Mouse (Mus musculus) kidney, embryonic 16.5 days (tissue): ENCODE data around the gene Cdyl2. TPM values are rescaled to one million over a fixed set of nuclear protein-coding genes. Genes with fewer than 3 reads are reported as not detected.

Experiments
- ATAC-seq: fragments of 200-750 bp; cut with Nextera tagmentation; 2 replicates; pipeline ENCODE4 v1.8.0; 2017; ENCODE audit warnings: moderate TSS enrichment; ENCODE audit not compliant: low FRiP score, low TSS enrichment
- H3K27ac ChIP-seq: fragments of 300-500 bp; sonication (generic); 2 replicates; pipeline ENCODE4 v1.5.1; 2014; ENCODE audit warnings: low read length
- H3K27me3 ChIP-seq: fragments of 300-500 bp; sonication (generic); 2 replicates; pipeline ENCODE4 v1.6.1; 2014; ENCODE audit warnings: low read length, control low read depth, mixed read lengths; ENCODE audit not compliant: insufficient read depth
- H3K36me3 ChIP-seq: fragments of 300-500 bp; sonication (generic); 2 replicates; pipeline ENCODE4 v1.6.1; 2014; ENCODE audit warnings: low read length, control low read depth, mixed read lengths; ENCODE audit not compliant: insufficient read depth
- H3K4me1 ChIP-seq: fragments of 300-500 bp; sonication (generic); 2 replicates; pipeline ENCODE4 v1.6.1; 2014; ENCODE audit warnings: low read length, control low read depth, mixed read lengths; ENCODE audit not compliant: insufficient read depth
- H3K4me2 ChIP-seq: fragments of 300-500 bp; sonication (generic); replicated peaks from 2 replicates; pipeline ENCODE4 v1.6.1; 2014; ENCODE audit warnings: low read depth, low read length
- H3K4me3 ChIP-seq: fragments of 300-500 bp; sonication (generic); 2 replicates; pipeline ENCODE4 v1.5.1; 2014; ENCODE audit warnings: mild to moderate bottlenecking, low read length
- H3K9ac ChIP-seq: fragments of 300-500 bp; sonication (generic); replicated peaks from 2 replicates; pipeline ENCODE4 v1.6.1; 2014; ENCODE audit warnings: low read length
- H3K9me3 ChIP-seq: fragments of 300-500 bp; sonication (generic); 2 replicates; pipeline ENCODE4 v1.6.1; 2016; ENCODE audit warnings: low read length, control low read depth
- WGBS: fragments of 180-500 bp; shearing (Covaris S2); extraction: QIAGEN DNeasy Blood & Tissue Kit; methylation state at CpG from one replicate; pipeline ENCODE4 v1.1.7; 2014; 5-methylcytosine and 5-hydroxymethylcytosine counted together
- polyA plus RNA-seq: library from polyadenylated mRNA; unstranded; fragments of >200 nt; fragmentation: Nextera tagmentation; extraction: Ambion mirVana; gene quantifications from 2 replicates; pipeline ENCODE4 v1.2.1, GENCODE M21; 2015

The Cdyl2 gene
- polyA plus RNA-seq, 1 experiment from 2014 or later, result 9.9 TPM

DNA sequence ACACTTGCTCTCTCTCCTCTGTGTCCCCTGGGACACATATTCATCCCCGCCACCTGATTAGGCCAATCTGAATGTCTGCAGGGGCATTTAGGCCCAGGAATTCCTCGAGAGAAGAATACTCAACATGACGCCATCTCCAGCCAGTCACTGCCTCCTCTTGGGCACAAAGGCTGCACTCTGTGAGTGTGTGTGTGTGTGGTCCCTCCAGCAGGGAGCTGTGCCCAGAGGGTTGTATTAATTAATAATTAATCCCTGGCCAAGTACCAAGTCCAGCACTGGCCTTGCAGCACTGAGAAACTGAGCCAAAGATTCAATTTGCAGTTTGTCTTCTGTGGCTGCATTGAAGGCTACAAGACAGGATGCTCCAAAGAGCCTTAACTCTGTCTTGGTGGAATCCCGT is 79.8 kb downstream of the Cdyl2 start:
- no peaks in the 10 kb centered on the region for H3K36me3 ChIP-seq
- no peak overlapping the region for H3K9ac ChIP-seq
- no peaks in the 10 kb centered on the region for H3K4me1 ChIP-seq
- no peak overlapping the region for H3K4me2 ChIP-seq
- ATAC-seq, result peak; percentile 84
- H3K9me3 ChIP-seq, result no peaks in the 10 kb centered on the region
- no peaks in the 10 kb centered on the region for H3K27me3 ChIP-seq
- H3K4me3 ChIP-seq, result no peak overlapping the region
- 64% methylated on average over 4 of the region's 4 CpGs for WGBS
- H3K27ac ChIP-seq, result no peak overlapping the region

DNA sequence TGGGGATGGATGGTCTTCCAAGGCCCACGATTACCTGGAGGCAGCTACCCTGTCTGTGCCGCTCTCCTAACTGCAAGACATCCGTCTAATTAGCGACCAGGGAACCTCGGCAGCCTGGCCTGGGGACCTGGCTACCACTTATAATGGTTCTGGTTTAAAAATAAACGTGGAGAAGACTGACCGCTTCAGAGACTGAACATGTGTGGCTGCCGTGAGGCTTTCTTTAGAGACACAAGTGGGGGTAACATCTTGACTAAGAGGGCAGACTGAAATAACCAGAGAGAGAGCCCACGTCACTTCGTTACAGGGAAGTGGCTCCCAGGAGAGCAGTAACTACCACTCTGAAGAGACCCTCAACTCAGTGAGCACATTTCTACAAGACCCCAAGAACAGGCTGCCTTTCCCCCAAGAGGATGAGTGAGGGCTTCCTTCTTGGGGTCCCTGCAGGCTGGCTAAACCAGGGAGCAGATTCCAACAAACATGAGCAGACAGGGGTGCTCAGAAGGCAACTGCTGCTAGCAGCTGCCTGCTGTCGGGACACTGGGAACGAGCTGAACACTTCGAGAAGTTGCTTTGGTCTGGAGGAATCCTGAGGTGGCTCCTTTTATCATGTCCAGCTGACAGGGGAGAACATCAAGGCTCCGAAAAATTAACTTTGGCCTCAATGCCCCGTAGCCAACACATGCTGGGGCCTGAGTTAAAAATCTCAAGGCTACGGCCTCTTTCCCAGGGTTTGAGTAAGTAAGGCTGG is 82.6 kb downstream of the Cdyl2 start:
- no peak for ATAC-seq
- no peaks in the 10 kb centered on the region for H3K9me3 ChIP-seq
- no peak overlapping the region for H3K4me3 ChIP-seq
- H3K36me3 ChIP-seq, result no peaks in the 10 kb centered on the region
- H3K9ac ChIP-seq, result no peak overlapping the region
- H3K4me2 ChIP-seq, result no peak overlapping the region
- H3K27me3 ChIP-seq, result no peaks in the 10 kb centered on the region
- no peaks in the 10 kb centered on the region for H3K4me1 ChIP-seq
- 70% methylated on average over 16 of the region's 16 CpGs for WGBS
- no peak overlapping the region for H3K27ac ChIP-seq

DNA sequence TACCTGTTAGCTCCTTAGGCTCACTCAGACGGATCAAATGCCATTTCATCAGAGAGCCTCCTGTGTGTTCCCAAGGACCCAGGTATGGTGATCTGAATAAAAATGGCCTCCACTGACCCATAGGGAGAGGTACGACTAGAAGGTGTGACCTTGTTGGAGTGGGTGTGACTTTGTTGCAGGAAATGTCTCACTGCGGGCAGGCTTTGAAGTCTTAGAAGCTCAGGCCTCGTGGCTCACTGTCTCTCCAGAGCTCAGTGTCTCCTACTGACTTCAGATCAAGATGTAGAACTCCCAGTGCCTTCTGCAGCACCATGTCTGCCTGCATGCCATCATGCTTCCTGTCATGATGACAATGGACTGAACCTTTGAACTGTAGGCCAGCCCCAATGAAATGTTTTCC is 87.4 kb downstream of the Cdyl2 start:
- no peaks in the 10 kb centered on the region for H3K4me1 ChIP-seq
- H3K27me3 ChIP-seq, result no peaks in the 10 kb centered on the region
- no peak overlapping the region for H3K4me2 ChIP-seq
- no peak overlapping the region for H3K4me3 ChIP-seq
- WGBS, result 66% methylated on average over 4 of the region's 4 CpGs
- H3K36me3 ChIP-seq, result no peaks in the 10 kb centered on the region
- ATAC-seq, result no peak
- H3K27ac ChIP-seq, result no peak overlapping the region
- no peaks in the 10 kb centered on the region for H3K9me3 ChIP-seq
- H3K9ac ChIP-seq, result no peak overlapping the region

DNA sequence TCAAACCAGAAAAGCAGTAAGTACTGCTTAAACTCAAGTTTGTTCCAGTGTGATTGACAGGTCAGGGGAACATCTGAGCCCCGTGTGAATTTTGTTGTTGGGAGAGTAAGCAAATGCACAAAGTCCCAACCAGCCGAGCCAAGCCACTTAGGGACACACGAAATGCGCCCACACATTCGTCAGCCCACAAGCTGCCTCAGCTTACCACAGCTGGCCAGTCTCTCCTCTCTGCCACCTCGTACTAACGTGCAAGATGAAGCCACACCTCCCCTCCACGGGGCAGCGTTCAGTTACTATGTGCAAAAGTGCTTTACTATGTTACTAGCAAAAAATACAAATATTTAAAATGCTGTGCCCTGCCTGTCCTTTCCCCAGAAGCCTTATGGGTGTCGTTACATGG is 91.9 kb downstream of the Cdyl2 start:
- H3K9me3 ChIP-seq, result no peaks in the 10 kb centered on the region
- H3K4me3 ChIP-seq, result no peak overlapping the region
- H3K27me3 ChIP-seq, result no peaks in the 10 kb centered on the region
- 78% methylated on average over 10 of the region's 10 CpGs for WGBS
- H3K27ac ChIP-seq, result no peak overlapping the region
- no peaks in the 10 kb centered on the region for H3K4me1 ChIP-seq
- no peaks in the 10 kb centered on the region for H3K36me3 ChIP-seq
- no peak for ATAC-seq
- no peak overlapping the region for H3K9ac ChIP-seq
- no peak overlapping the region for H3K4me2 ChIP-seq

DNA sequence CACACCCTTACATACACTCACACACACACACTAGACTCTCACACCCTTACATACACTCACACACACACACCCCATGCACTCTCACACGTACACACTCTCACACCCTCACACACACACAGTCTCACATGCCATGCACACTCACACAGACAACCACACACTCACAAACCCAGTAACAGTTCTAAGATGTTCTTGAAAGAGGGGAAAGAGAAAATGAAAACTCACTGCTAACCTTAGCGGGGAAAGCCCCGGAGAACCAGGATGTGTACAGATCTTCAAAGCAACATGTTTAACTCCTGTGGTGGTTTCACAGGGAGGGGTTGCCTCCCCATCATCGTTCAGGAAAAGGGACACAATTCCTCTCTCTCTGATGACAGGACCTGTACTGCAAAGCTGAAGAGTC is 94.8 kb downstream of the Cdyl2 start:
- 80% methylated on average over 4 of the region's 4 CpGs for WGBS
- H3K4me1 ChIP-seq, result no peaks in the 10 kb centered on the region
- no peak for ATAC-seq
- H3K27me3 ChIP-seq, result no peaks in the 10 kb centered on the region
- H3K9ac ChIP-seq, result no peak overlapping the region
- H3K4me2 ChIP-seq, result no peak overlapping the region
- H3K27ac ChIP-seq, result no peak overlapping the region
- no peaks in the 10 kb centered on the region for H3K9me3 ChIP-seq
- no peaks in the 10 kb centered on the region for H3K36me3 ChIP-seq
- no peak overlapping the region for H3K4me3 ChIP-seq

DNA sequence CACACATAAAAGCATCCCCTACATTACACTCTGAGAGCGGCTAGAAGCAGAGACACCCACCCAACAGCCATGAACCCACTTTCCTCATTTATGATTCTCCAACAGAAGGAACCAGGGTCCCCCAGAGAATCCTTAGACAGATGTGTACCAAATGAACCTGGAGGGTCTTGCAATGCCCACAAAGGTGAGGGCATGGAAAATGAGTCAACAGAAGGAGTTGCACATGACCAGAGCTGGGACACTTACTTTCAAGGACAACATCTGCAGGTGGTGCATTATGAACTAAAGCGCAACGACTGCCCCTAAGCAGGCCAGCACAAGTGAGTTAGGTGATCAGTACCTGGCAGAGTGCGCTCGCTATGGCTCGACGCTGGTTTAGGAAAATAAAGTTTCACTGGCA is 95.6 kb downstream of the Cdyl2 start:
- 93% methylated on average over 7 of the region's 7 CpGs for WGBS
- no peak overlapping the region for H3K9ac ChIP-seq
- no peaks in the 10 kb centered on the region for H3K27me3 ChIP-seq
- no peaks in the 10 kb centered on the region for H3K36me3 ChIP-seq
- H3K4me2 ChIP-seq, result no peak overlapping the region
- no peak for ATAC-seq
- no peaks in the 10 kb centered on the region for H3K4me1 ChIP-seq
- no peaks in the 10 kb centered on the region for H3K9me3 ChIP-seq
- H3K27ac ChIP-seq, result no peak overlapping the region
- H3K4me3 ChIP-seq, result no peak overlapping the region

DNA sequence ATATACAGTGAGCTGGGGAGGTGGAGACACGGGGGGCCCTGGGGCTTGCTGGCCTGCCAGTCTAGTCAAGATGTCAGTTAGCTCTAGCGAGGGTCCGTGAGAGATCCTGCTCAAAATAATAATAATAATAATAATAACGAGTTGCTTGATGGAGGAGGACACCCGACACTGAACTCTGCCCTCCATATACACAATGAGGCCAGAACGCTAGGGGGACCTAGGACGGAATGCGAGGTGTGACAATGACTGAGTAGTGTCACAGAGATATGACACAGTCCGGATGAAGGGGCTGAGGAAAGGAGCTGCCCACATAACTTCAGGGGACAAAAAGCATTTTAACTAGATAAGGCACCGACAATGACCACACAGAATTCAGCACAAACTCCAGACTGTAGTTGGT is 96.4 kb downstream of the Cdyl2 start:
- H3K9ac ChIP-seq, result no peak overlapping the region
- H3K9me3 ChIP-seq, result no peaks in the 10 kb centered on the region
- no peaks in the 10 kb centered on the region for H3K27me3 ChIP-seq
- no peak overlapping the region for H3K27ac ChIP-seq
- ATAC-seq, result no peak
- WGBS, result 77% methylated on average over 10 of the region's 10 CpGs
- no peak overlapping the region for H3K4me2 ChIP-seq
- no peaks in the 10 kb centered on the region for H3K36me3 ChIP-seq
- H3K4me1 ChIP-seq, result no peaks in the 10 kb centered on the region
- H3K4me3 ChIP-seq, result no peak overlapping the region

DNA sequence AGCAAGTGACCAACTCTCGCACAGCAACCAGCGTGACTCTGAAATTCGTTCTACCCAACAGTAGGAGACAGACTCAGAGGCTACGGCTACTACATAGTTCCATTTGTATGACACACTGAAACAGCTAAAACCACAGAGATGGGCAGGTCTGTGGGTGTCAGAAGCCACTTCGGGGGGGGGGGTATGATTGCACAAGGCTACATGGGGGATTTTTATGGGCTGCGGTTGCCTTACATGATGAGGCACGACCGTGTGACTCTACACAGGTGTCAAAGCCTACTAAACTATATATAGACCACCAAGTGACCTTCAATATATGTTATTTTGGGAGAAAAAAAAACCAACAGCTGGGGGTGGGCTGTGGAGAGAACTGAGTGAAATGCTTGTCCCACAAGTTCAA is 96.8 kb downstream of the Cdyl2 start:
- WGBS, result 86% methylated on average over 8 of the region's 8 CpGs
- no peak overlapping the region for H3K27ac ChIP-seq
- H3K9ac ChIP-seq, result no peak overlapping the region
- H3K4me1 ChIP-seq, result no peaks in the 10 kb centered on the region
- H3K27me3 ChIP-seq, result no peaks in the 10 kb centered on the region
- no peak overlapping the region for H3K4me2 ChIP-seq
- H3K36me3 ChIP-seq, result no peaks in the 10 kb centered on the region
- no peaks in the 10 kb centered on the region for H3K9me3 ChIP-seq
- no peak overlapping the region for H3K4me3 ChIP-seq
- ATAC-seq, result no peak

DNA sequence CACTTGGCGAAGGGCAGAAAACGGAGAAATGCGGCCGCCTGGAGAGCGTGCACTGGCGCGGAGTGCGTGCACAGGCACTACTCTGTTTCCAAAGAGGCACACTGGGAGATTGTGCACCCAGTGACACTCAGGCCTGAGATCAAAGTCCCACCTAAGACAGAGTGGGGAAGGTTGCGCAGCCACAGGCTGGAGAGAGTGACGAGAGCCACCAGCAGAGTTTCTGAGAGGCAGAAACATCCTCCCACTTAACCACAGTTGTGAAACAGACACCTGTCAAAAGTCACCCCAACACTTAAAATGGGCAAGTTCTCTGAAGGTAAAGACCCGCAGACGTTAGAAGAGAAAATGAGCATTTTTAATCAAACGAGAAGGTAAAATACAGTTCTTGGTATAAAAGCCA is 97.5 kb downstream of the Cdyl2 start:
- ATAC-seq, result no peak
- H3K36me3 ChIP-seq, result no peaks in the 10 kb centered on the region
- H3K4me2 ChIP-seq, result no peak overlapping the region
- no peak overlapping the region for H3K4me3 ChIP-seq
- no peaks in the 10 kb centered on the region for H3K4me1 ChIP-seq
- no peak overlapping the region for H3K9ac ChIP-seq
- no peaks in the 10 kb centered on the region for H3K27me3 ChIP-seq
- WGBS, result 92% methylated on average over 13 of the region's 13 CpGs
- H3K27ac ChIP-seq, result no peak overlapping the region
- no peaks in the 10 kb centered on the region for H3K9me3 ChIP-seq

DNA sequence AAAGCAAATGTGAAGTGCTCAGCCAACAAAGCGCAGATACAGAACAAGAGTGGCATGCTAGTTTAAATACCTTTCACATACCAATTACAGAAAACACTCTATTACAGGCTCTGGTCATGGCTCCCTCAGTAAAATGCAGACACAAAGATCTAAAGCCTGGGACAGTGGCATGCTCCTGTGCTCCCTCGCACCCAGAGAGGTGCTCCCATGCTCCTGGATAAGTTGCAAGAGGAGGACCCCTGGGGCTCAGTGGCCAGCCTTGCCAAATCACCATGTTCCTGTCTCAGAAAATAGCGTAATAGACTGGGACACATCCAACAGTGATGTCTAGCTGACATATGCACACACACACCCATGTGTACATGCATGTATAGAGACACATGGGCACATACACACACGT is 98.4 kb downstream of the Cdyl2 start:
- no peak for ATAC-seq
- H3K27me3 ChIP-seq, result no peaks in the 10 kb centered on the region
- WGBS, result 92% methylated on average over 4 of the region's 4 CpGs
- no peaks in the 10 kb centered on the region; the same call in 1 of the 2 replicates for H3K4me1 ChIP-seq
- no peak overlapping the region for H3K27ac ChIP-seq
- H3K36me3 ChIP-seq, result no peaks in the 10 kb centered on the region
- H3K9ac ChIP-seq, result no peak overlapping the region
- no peak overlapping the region for H3K4me2 ChIP-seq
- no peaks in the 10 kb centered on the region for H3K9me3 ChIP-seq
- H3K4me3 ChIP-seq, result no peak overlapping the region
